Mouse (Mus musculus) heart, adult 2 months (tissue): ENCODE measurements around the gene Col15a1. TPM values are rescaled to one million over a fixed set of nuclear protein-coding genes. Genes with fewer than 3 reads are reported as not detected.

Experiments
- DNase-seq, 2 experiments: peaks; one replicate each; pipeline ENCODE4 v3.0.0; 2021
- H3K27ac ChIP-seq: fragments of 200-600 bp; 2 replicates; pipeline ENCODE4 v1.8.1; 2022
- H3K27me3 ChIP-seq: fragments of 200-500 bp; 2 replicates; pipeline ENCODE4 v1.6.1; 2012; ENCODE audit warnings: mild to moderate bottlenecking, low read length, inconsistent platforms, mixed read lengths; ENCODE audit not compliant: control insufficient read depth, insufficient read depth
- H3K36me3 ChIP-seq: fragments of 200-500 bp; 2 replicates; pipeline ENCODE4 v1.6.1; 2012; ENCODE audit warnings: low read length, inconsistent platforms; ENCODE audit not compliant: control insufficient read depth, insufficient read depth
- H3K4me1 ChIP-seq: fragments of 200-500 bp; 2 replicates; pipeline ENCODE4 v1.6.1; 2011; ENCODE audit warnings: low read length; ENCODE audit not compliant: control insufficient read depth, insufficient read depth
- H3K4me3 ChIP-seq: fragments of 200-600 bp; 2 replicates; pipeline ENCODE4 v1.8.1; 2022
- H3K79me2 ChIP-seq: fragments of 200-500 bp; replicated peaks from 2 replicates; pipeline ENCODE4 v1.6.1; 2012; ENCODE audit warnings: mild to moderate bottlenecking, inconsistent platforms, low read length, moderate library complexity, mixed read lengths; ENCODE audit not compliant: control insufficient read depth, insufficient read depth
- H3K9ac ChIP-seq: fragments of 200-500 bp; 2 replicates; pipeline ENCODE4 v1.6.1; 2012; ENCODE audit warnings: low read depth, mild to moderate bottlenecking, control low read depth, inconsistent platforms, low read length, mixed read lengths
- CTCF ChIP-seq: fragments of 200-600 bp; IDR thresholded peaks from 2 replicates; pipeline ENCODE4 v1.8.1; 2022; ENCODE audit warnings: antibody characterized with exemption, mild to moderate bottlenecking, moderate library complexity
- EP300 ChIP-seq: fragments of 200-500 bp; IDR thresholded peaks from 2 replicates; pipeline ENCODE4 v1.6.1; 2011; ENCODE audit warnings: low read depth, low read length, control low read depth; ENCODE audit not compliant: insufficient read depth
- POLR2A ChIP-seq: fragments of 200-500 bp; IDR thresholded peaks from 2 replicates; pipeline ENCODE4 v1.6.1; 2011; ENCODE audit warnings: mild to moderate bottlenecking, low read depth, low read length, control low read depth; ENCODE audit not compliant: insufficient read depth
- WGBS: fragments of 180-500 bp; shearing (Covaris S2); methylation state at CpG from one replicate; pipeline ENCODE4 v1.1.7; 2018; 5-methylcytosine and 5-hydroxymethylcytosine counted together
- intact Hi-C: fragments of 180-260 bp; cut with DNase I; formaldehyde crosslinking; loops from one replicate; pipeline ENCODE4 v1.15.1; 2025
- polyA plus RNA-seq: library from polyadenylated mRNA; depleted of rRNA; stranded (reverse); fragments of >200 nt; gene quantifications from 2 replicates; pipeline ENCODE4 v1.2.3, GENCODE M21; 2012; rRNA removed
- total RNA-seq, 2 experiments: library from RNA; stranded (reverse); gene quantifications; 2 replicates each; pipeline ENCODE4 v1.2.3; 2021

Col15a1 gene
- total and polyA plus RNA-seq, 3 experiments: 36.9 to 97.6 (median 86.4) TPM

DNA sequence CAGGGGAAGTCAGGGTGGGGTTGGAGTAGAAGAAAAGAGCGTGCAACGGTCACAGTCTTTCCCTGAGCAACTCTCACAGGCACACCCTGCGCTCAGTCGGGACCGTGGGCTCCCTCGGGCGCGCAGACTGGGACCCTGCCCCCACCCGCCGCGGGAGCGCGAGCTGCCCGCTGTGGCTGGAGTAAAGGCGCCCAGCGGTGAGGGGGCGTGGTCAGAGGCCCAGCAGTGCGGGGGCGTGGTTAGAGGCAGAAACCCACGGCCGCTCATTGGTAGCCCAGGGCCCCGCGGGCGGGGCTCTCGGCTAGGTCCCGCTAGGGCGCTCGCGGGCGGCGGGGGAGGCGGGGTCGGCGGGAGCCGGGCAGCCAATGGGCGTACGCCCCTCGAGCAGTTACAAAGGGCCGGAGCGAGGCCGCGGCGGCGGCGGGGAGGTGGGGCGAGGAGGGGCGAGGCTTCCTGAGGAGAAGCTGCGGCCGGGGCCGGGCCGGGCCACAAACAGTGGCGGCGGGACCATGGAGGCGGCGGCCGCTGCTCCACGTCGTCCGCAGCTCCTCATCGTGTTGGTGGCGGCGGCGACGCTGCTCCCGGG is 144.9 kb downstream of the Col15a1 start, which contains the start of gene Tgfbr1:
Gene Tgfbr1 (plus strand): TSS at position 420 of the 586 bp plus-strand sequence.
- Histone ChIP-seq H3K27ac (peak within 1 kb of the TSS; percentile 93), H3K9ac (peak within 1 kb of the TSS; percentile 99), H3K36me3 (peaks cover 6% of the 10 kb centered on the region), H3K27me3 (no peaks in the 10 kb centered on the region), H3K79me2 (0 out of 2 replicates have a peak, but pooled peaks cover 1% of the 10 kb centered on the region), H3K4me3 (peak within 1 kb of the TSS; percentile 80), H3K4me1 (peaks cover 2% of the 10 kb centered on the region)
- intact Hi-C loops: loop anchor here (5.0 kb wide), 3 partner anchors 39 to 119 kb away; partner anchors contain the start of genes Alg2 and Sec61b
- WGBS: under 1% methylated on average over 47 of the region's 65 CpGs
- TF ChIP-seq POLR2A (peak; percentile 73; the same call in 1 of the 2 replicates), CTCF (no peak), EP300 (no peak)
- DNase-seq: peak; percentile 98 to 100

- no peaks in the 10 kb centered on the region for H3K27me3 ChIP-seq
- peaks cover 2% of the 10 kb centered on the region for H3K4me1 ChIP-seq
- peak; percentile 88 for DNase-seq
- 0 out of 2 replicates have a peak, but pooled peaks cover 2% of the 10 kb centered on the region for H3K79me2 ChIP-seq
- peak overlapping the region; percentile 93 for H3K27ac ChIP-seq
- peak overlapping the region; percentile 79 for H3K4me3 ChIP-seq
- whole genome bisulfite sequencing: under 1% methylated on average over 47 of the region's 73 CpGs
- intact Hi-C loops: loop anchor here (2.0 to 5.0 kb wide), 4 partner anchors 39 to 297 kb away; partner anchors contain the start of genes Alg2, Anks6 and Sec61b
- peak overlapping the region; percentile 99 for H3K9ac ChIP-seq
- TF ChIP-seq POLR2A (no peak), EP300 (no peak), CTCF (no peak)
- H3K36me3 ChIP-seq: peaks cover 6% of the 10 kb centered on the region
Measured at GRCm38 (mm10) chr4:47353416-47354111, 145.6 kb downstream of the Col15a1 start.

DNA sequence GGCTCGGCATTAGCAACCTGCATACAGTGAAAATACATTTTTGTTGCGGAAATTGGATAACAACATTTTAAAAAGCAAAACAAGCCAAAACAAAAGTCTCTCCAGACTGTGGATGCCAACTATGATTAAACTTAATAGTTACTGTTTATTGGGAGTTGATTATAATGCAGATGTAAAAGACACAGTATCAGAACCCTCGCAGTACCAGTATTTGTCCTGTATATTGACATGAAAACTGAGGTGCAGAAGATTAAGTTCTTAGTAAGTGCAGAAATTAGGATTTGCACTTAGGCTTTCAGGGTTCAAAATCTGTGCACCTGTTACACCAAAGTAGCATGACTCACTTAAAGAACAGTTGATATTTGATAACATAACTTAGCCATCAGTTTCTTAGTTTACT is 146.3 kb downstream of the Col15a1 start:
- H3K4me3 ChIP-seq: peak overlapping the region; percentile 79
- 40% methylated on average over 3 of the region's 3 CpGs for WGBS
- H3K36me3 ChIP-seq: peaks cover 6% of the 10 kb centered on the region
- H3K9ac ChIP-seq: no peak overlapping the region; the same call in 1 of the 2 replicates
- intact Hi-C loops: loop anchor here (2.0 to 5.0 kb wide), 4 partner anchors 38 to 298 kb away; partner anchors contain the start of genes Alg2, Anks6 and Sec61b
- no peak for DNase-seq
- no peaks in the 10 kb centered on the region for H3K27me3 ChIP-seq
- H3K79me2 ChIP-seq: peaks cover 2% of the 10 kb centered on the region; the same call in 1 of the 2 replicates
- H3K4me1 ChIP-seq: peaks cover 2% of the 10 kb centered on the region
- TF ChIP-seq CTCF (no peak), EP300 (no peak), POLR2A (no peak)
- no peak overlapping the region for H3K27ac ChIP-seq

GRCm38 (mm10) chr4:47362662-47363061 is 154.7 kb downstream of the Col15a1 start:
- no peak overlapping the region for H3K27ac ChIP-seq
- 71% methylated on average over 2 of the region's 2 CpGs for WGBS
- H3K9ac ChIP-seq: no peak overlapping the region
- no peak for DNase-seq
- no peak overlapping the region for H3K4me3 ChIP-seq
- intact Hi-C loops: no loop called here
- no peaks in the 10 kb centered on the region for H3K27me3 ChIP-seq
- H3K4me1 ChIP-seq: peaks cover 13% of the 10 kb centered on the region
- no peak for TF ChIP-seq CTCF
- TF ChIP-seq POLR2A: no peak
- no peak for TF ChIP-seq EP300
- peaks cover 6% of the 10 kb centered on the region for H3K79me2 ChIP-seq
- H3K36me3 ChIP-seq: peaks cover 18% of the 10 kb centered on the region

Other genes with a start within 250 kb of the Col15a1 start
- under 1 TPM in 1 of 2 experiments, not detected in 1; 0.09 TPM for gene Gabbr2, start 216.3 kb upstream of the Col15a1 start, total RNA-seq
- 0.03 and 0.18 TPM in 2 replicates for gene Gabbr2, start 216.3 kb upstream of the Col15a1 start, polyA plus RNA-seq
- 1 to 10 TPM; 2.8 to 3.4 TPM for gene Anks6, start 150.7 kb upstream of the Col15a1 start, total RNA-seq
- gene Anks6, start 150.7 kb upstream of the Col15a1 start, polyA plus RNA-seq: 3.3 and 3.5 TPM in 2 replicates
- under 1 TPM; 0.16 to 0.27 TPM for gene Galnt12, start 116.3 kb upstream of the Col15a1 start, total RNA-seq
- 0.72 and 0.85 TPM in 2 replicates for gene Galnt12, start 116.3 kb upstream of the Col15a1 start, polyA plus RNA-seq
- gene Tgfbr1, start 145.1 kb downstream of the Col15a1 start, total RNA-seq: 10 to 100 TPM; 13.8 to 14.2 TPM
- 5.1 and 10.7 TPM in 2 replicates for gene Tgfbr1, start 145.1 kb downstream of the Col15a1 start, polyA plus RNA-seq